Comparison of ENCODE assay signal across 22 mouse cellular contexts in genomic region chr2:19048225-19048624, GRCm38 (mm10). TPM values are rescaled to one million over a fixed set of nuclear protein-coding genes. Genes with fewer than 3 reads are reported as not detected.
A peak's percentile ranks its signal among the peaks of the same experiment; 100 is the strongest.
DNase-seq lines count a peak whose midpoint lies in the region; ATAC-seq and TF ChIP-seq lines count a peak whose summit lies in the region.
"Had no signal": no experiment of that assay in that cellular context is flagged by ENCODE, and none has a peak within 500 bp of the region (broad histone marks: within the 10 kb centered on the region; RNA-seq: fewer than 3 reads in every experiment).

No protein-coding gene starts in this region.

- peaks cover 3% of the 10 kb centered on the region; the same call in 1 of the 2 replicates for H3K4me1 ChIP-seq in spleen, adult 2 months (ENCODE audit: control insufficient read depth, insufficient read depth, insufficient read length)
- H3K4me1 ChIP-seq in midbrain, embryonic 16.5 days (ENCODE audit: control insufficient read depth, insufficient read depth, low read length): no peaks in the 10 kb centered on the region
- H3K4me1 ChIP-seq: forebrain, embryonic 12.5 days; heart, embryonic 15.5 days; hindbrain, embryonic 10.5 days had no signal

- TF ChIP-seq CTCF in spleen, adult 2 months (IDR thresholded peaks at IDR 0.05; ENCODE audit: extremely low read depth, insufficient read depth, insufficient read length, insufficient replicate concordance): no peak

- intact Hi-C loops in left cerebral cortex, postnatal 36 days (cut with DNase I): no loop called here

- DNase-seq in spleen, adult 2 months (ENCODE audit: low read depth in 1 of 2, low spot score in 2 of 2): no peak
- no peak for DNase-seq in spleen, adult 12 weeks (ENCODE audit: low spot score)
- no peak for DNase-seq in left cerebral cortex, postnatal 36 days (ENCODE audit: low spot score in 2 of 2)
- DNase-seq: adrenal gland, postnatal 10 days; cerebellum, adult 11-12 months; cerebellum, adult 9-10 months; cerebellum, postnatal 25 days; forebrain, postnatal 0 days; gastrocnemius, postnatal 25 days; heart, adult 18-20 months; heart, postnatal 14 days had no signal

- H3K4me3 ChIP-seq in spleen, adult 2 months (ENCODE audit: extremely low read depth, insufficient read depth, insufficient read length): no peak overlapping the region
- no peak overlapping the region for H3K4me3 ChIP-seq in midbrain, embryonic 16.5 days (ENCODE audit: low read depth, low read length)
- H3K4me3 ChIP-seq: embryonic facial prominence, embryonic 13.5 days; forebrain, embryonic 12.5 days; heart, embryonic 15.5 days; hindbrain, embryonic 10.5 days had no signal

- no peaks in the 10 kb centered on the region for H3K9me3 ChIP-seq in midbrain, embryonic 16.5 days (replicated peaks; ENCODE audit: control insufficient read depth, low read length, poor library complexity, severe bottlenecking)
- H3K9me3 ChIP-seq: embryonic facial prominence, embryonic 13.5 days; forebrain, embryonic 12.5 days; heart, embryonic 15.5 days; hindbrain, embryonic 10.5 days had no signal

- no peaks in the 10 kb centered on the region for H3K36me3 ChIP-seq in spleen, adult 2 months (ENCODE audit: control insufficient read depth, insufficient read depth, low read length)
- H3K36me3 ChIP-seq in midbrain, embryonic 16.5 days (ENCODE audit: control insufficient read depth, insufficient read depth, low read length): no peaks in the 10 kb centered on the region
- H3K36me3 ChIP-seq: embryonic facial prominence, embryonic 13.5 days; forebrain, embryonic 12.5 days; heart, embryonic 15.5 days; hindbrain, embryonic 10.5 days had no signal

- no peak overlapping the region for H3K9ac ChIP-seq in midbrain, embryonic 16.5 days (ENCODE audit: low read depth, low read length)
- H3K9ac ChIP-seq: embryonic facial prominence, embryonic 13.5 days; forebrain, embryonic 12.5 days; forebrain, postnatal 0 days; heart, embryonic 15.5 days; hindbrain, embryonic 14.5 days had no signal

- H3K4me2 ChIP-seq in midbrain, embryonic 16.5 days (ENCODE audit: low read length): no peak overlapping the region
- H3K4me2 ChIP-seq: embryonic facial prominence, embryonic 13.5 days; forebrain, embryonic 12.5 days; heart, embryonic 11.5 days; heart, embryonic 15.5 days; hindbrain, embryonic 14.5 days had no signal

- H3K27ac ChIP-seq in spleen, adult 2 months (ENCODE audit: insufficient read depth, low read length): peak overlapping the region; percentile 66
- H3K27ac ChIP-seq in midbrain, embryonic 16.5 days (ENCODE audit: low read length): no peak overlapping the region
- H3K27ac ChIP-seq: embryonic facial prominence, embryonic 13.5 days; forebrain, embryonic 12.5 days; heart, embryonic 15.5 days; hindbrain, embryonic 10.5 days; hindbrain, embryonic 14.5 days had no signal

- ATAC-seq in hematopoietic stem cell, adult 5-6 weeks (replicated peaks in 1 of 2; ENCODE audit: insufficient read depth in 1 of 2, low FRiP score in 2 of 2, low TSS enrichment in 1 of 2, low read depth in 1 of 2, poor library complexity in 2 of 2, severe bottlenecking in 2 of 2): peak; percentile 39 to 46; a peak in 3 of 4 replicates
- ATAC-seq in neutrophil, adult 5-6 weeks (ENCODE audit: extremely low read depth, insufficient number of reproducible peaks, low FRiP score, poor library complexity, severe bottlenecking): 0 out of 2 replicates have a peak, but pooled peaks have one; percentile 30
- ATAC-seq in midbrain, embryonic 16.5 days: no peak
- ATAC-seq: forebrain, postnatal 0 days had no signal

- WGBS in spleen, adult 2 months: 83% methylated on average over 1 of the region's 1 CpGs
- 90% methylated on average over 1 of the region's 1 CpGs for WGBS in midbrain, embryonic 16.5 days

- no peaks in the 10 kb centered on the region for H3K27me3 ChIP-seq in spleen, adult 2 months (ENCODE audit: control insufficient read depth, insufficient read depth, low read length)
- no peaks in the 10 kb centered on the region for H3K27me3 ChIP-seq in midbrain, embryonic 16.5 days (ENCODE audit: control insufficient read depth, insufficient read depth, low read depth, low read length)
- H3K27me3 ChIP-seq: CH12.LX; embryonic facial prominence, embryonic 13.5 days; forebrain, embryonic 12.5 days; heart, embryonic 15.5 days had no signal

- no peak for TF ChIP-seq POLR2A in spleen, adult 2 months (IDR thresholded peaks at IDR 0.05; ENCODE audit: low read depth, low read length)

RNA-seq across cellular contexts. Expression of gene 4930426L09Rik, which starts 50.1 kb away (rescaled TPM):
- polyA plus RNA-seq in spleen, adult 2 months (2012; rRNA removed): 0.69 and 1.2 TPM in 2 replicates
- total RNA-seq in hematopoietic stem cell, adult 5-6 weeks (2017): 0.19 and 0.55 TPM in 2 replicates
- 3.1 and 3.7 TPM in 2 replicates for total RNA-seq in neutrophil, adult 5-6 weeks (2017)
- 0.32 and 0.53 TPM in 2 replicates for polyA plus RNA-seq in midbrain, embryonic 16.5 days (2015; fragmentation: Nextera tagmentation; extraction: Ambion mirVana)
- 1 to 10 TPM in 1 of 2 experiments, under 1 TPM in 1; 0.72 to 1.0 TPM for total RNA-seq in left cerebral cortex, postnatal 36 days (2021)
- total RNA-seq: gastrocnemius, adult 18-20 months; heart, adult 18-20 months had no signal

RNA-seq across cellular contexts. Expression of gene Pip4k2a, which starts 50.3 kb away (rescaled TPM):
- 21.4 and 21.8 TPM in 2 replicates for polyA plus RNA-seq in spleen, adult 2 months (2012; rRNA removed)
- total RNA-seq in hematopoietic stem cell, adult 5-6 weeks (2017): 35.3 and 40.9 TPM in 2 replicates
- 69.7 and 73.9 TPM in 2 replicates for total RNA-seq in neutrophil, adult 5-6 weeks (2017)
- polyA plus RNA-seq in midbrain, embryonic 16.5 days (2015; fragmentation: Nextera tagmentation; extraction: Ambion mirVana): 10.0 and 10.2 TPM in 2 replicates
- total RNA-seq in left cerebral cortex, postnatal 36 days (2021): 10 to 100 TPM; 50.8 to 56.2 TPM
